Comparison of ENCODE assay signal across 13 mouse cellular contexts in genomic region chr8:119994114-119994513, GRCm38 (mm10). TPM values are rescaled to one million over a fixed set of nuclear protein-coding genes. Genes with fewer than 3 reads are reported as not detected.
DNase-seq lines count a peak whose midpoint lies in the region; ATAC-seq and TF ChIP-seq lines count a peak whose summit lies in the region.
"Had no signal": no experiment of that assay in that cellular context is flagged by ENCODE, and none has a peak within 500 bp of the region (broad histone marks: within the 10 kb centered on the region; RNA-seq: fewer than 3 reads in every experiment).

No protein-coding gene starts in this region.

- 40% methylated on average over 7 of the region's 7 CpGs for WGBS in kidney, postnatal 0 days
- 56% methylated on average over 7 of the region's 7 CpGs for WGBS in embryonic facial prominence, embryonic 11.5 days
- WGBS in limb, embryonic 11.5 days, result 54% methylated on average over 7 of the region's 7 CpGs
- WGBS in neural tube, embryonic 12.5 days, result 68% methylated on average over 7 of the region's 7 CpGs

- no peaks in the 10 kb centered on the region for H3K9me3 ChIP-seq in kidney, postnatal 0 days (replicated peaks; ENCODE audit: low read length)
- no peaks in the 10 kb centered on the region for H3K9me3 ChIP-seq in embryonic facial prominence, embryonic 11.5 days (replicated peaks; ENCODE audit: control insufficient read depth, low read length)
- H3K9me3 ChIP-seq in limb, embryonic 11.5 days (ENCODE audit: control insufficient read depth, low read length), result no peaks in the 10 kb centered on the region
- H3K9me3 ChIP-seq in neural tube, embryonic 12.5 days, result no peaks in the 10 kb centered on the region
- H3K9me3 ChIP-seq: forebrain, embryonic 15.5 days; liver, embryonic 15.5 days; midbrain, embryonic 13.5 days had no signal

- peak overlapping the region; percentile 23; the same call in 1 of the 2 replicates for H3K9ac ChIP-seq in kidney, postnatal 0 days (ENCODE audit: low read depth, low read length)
- H3K9ac ChIP-seq in embryonic facial prominence, embryonic 11.5 days (replicated peaks; ENCODE audit: low read length), result no peak overlapping the region
- no peak overlapping the region for H3K9ac ChIP-seq in limb, embryonic 11.5 days (ENCODE audit: low read length)
- H3K9ac ChIP-seq in neural tube, embryonic 12.5 days, result no peak overlapping the region
- H3K9ac ChIP-seq: forebrain, embryonic 15.5 days; liver, embryonic 15.5 days; midbrain, embryonic 13.5 days had no signal

- ATAC-seq in kidney, postnatal 0 days (replicated peaks; ENCODE audit: low FRiP score, low read depth), result peak; percentile 26; the same call in 1 of the 2 replicates
- 0 out of 2 replicates have a peak, but pooled peaks have one; percentile 12 for ATAC-seq in embryonic facial prominence, embryonic 11.5 days (replicated peaks; ENCODE audit: insufficient number of reproducible peaks, low FRiP score, low TSS enrichment, low read depth)
- peak; percentile 18; the same call in 1 of the 2 replicates for ATAC-seq in limb, embryonic 11.5 days (ENCODE audit: insufficient number of reproducible peaks, low FRiP score, low TSS enrichment, low read depth)
- no peak for ATAC-seq in neural tube, embryonic 12.5 days (ENCODE audit: low FRiP score, low read depth)
- ATAC-seq: forebrain, embryonic 15.5 days; midbrain, embryonic 13.5 days had no signal

- H3K4me2 ChIP-seq in kidney, postnatal 0 days (ENCODE audit: low read length), result peak overlapping the region; percentile 16; the same call in 1 of the 2 replicates
- H3K4me2 ChIP-seq in embryonic facial prominence, embryonic 11.5 days (ENCODE audit: low read depth, low read length), result peak overlapping the region; percentile 4; the same call in 1 of the 2 replicates
- peak overlapping the region; percentile 7; the same call in 1 of the 2 replicates for H3K4me2 ChIP-seq in limb, embryonic 11.5 days (ENCODE audit: low read depth, severe bottlenecking)
- peak overlapping the region; percentile 5; the same call in 1 of the 2 replicates for H3K4me2 ChIP-seq in neural tube, embryonic 12.5 days (replicated peaks)
- H3K4me2 ChIP-seq: forebrain, embryonic 15.5 days; liver, embryonic 15.5 days; midbrain, embryonic 13.5 days had no signal

- no peak overlapping the region for H3K27ac ChIP-seq in kidney, postnatal 0 days
- H3K27ac ChIP-seq in embryonic facial prominence, embryonic 11.5 days (replicated peaks; ENCODE audit: low read depth, low read length), result peak overlapping the region; percentile 24; the same call in 1 of the 2 replicates
- no peak overlapping the region for H3K27ac ChIP-seq in limb, embryonic 11.5 days (replicated peaks; ENCODE audit: low read depth, low read length)
- no peak overlapping the region for H3K27ac ChIP-seq in neural tube, embryonic 12.5 days
- no peak overlapping the region for H3K27ac ChIP-seq in layer of hippocampus, adult 2 months
- H3K27ac ChIP-seq: forebrain, embryonic 15.5 days; liver, embryonic 15.5 days; midbrain, embryonic 13.5 days had no signal

- no peaks in the 10 kb centered on the region for H3K27me3 ChIP-seq in kidney, postnatal 0 days (ENCODE audit: insufficient read depth, low read length)
- H3K27me3 ChIP-seq in embryonic facial prominence, embryonic 11.5 days (ENCODE audit: control insufficient read depth, insufficient read depth, low read length), result peaks cover 2% of the 10 kb centered on the region; the same call in 1 of the 2 replicates
- H3K27me3 ChIP-seq in limb, embryonic 11.5 days (ENCODE audit: control insufficient read depth, insufficient read depth, low read length), result peaks cover 6% of the 10 kb centered on the region; the same call in 1 of the 2 replicates
- peaks cover 35% of the 10 kb centered on the region for H3K27me3 ChIP-seq in neural tube, embryonic 12.5 days (replicated peaks)

- no peaks in the 10 kb centered on the region for H3K36me3 ChIP-seq in kidney, postnatal 0 days (ENCODE audit: insufficient read depth, low read length)
- H3K36me3 ChIP-seq in embryonic facial prominence, embryonic 11.5 days (replicated peaks; ENCODE audit: control insufficient read depth, insufficient read depth, low read depth, low read length), result no peaks in the 10 kb centered on the region
- no peaks in the 10 kb centered on the region for H3K36me3 ChIP-seq in limb, embryonic 11.5 days (ENCODE audit: control insufficient read depth, insufficient read depth, low read length)
- no peaks in the 10 kb centered on the region for H3K36me3 ChIP-seq in neural tube, embryonic 12.5 days
- H3K36me3 ChIP-seq: forebrain, embryonic 15.5 days; liver, embryonic 15.5 days; midbrain, embryonic 13.5 days had no signal

- TF ChIP-seq CTCF in kidney, postnatal 0 days (IDR thresholded peaks at IDR 0.05; ENCODE audit: low read depth), result no peak
- TF ChIP-seq CTCF in layer of hippocampus, adult 2 months (conservative IDR thresholded peaks at IDR 0.05), result no peak

- no peak overlapping the region for H3K4me3 ChIP-seq in kidney, postnatal 0 days (replicated peaks; ENCODE audit: low read depth, low read length)
- H3K4me3 ChIP-seq in embryonic facial prominence, embryonic 11.5 days (ENCODE audit: low read depth, low read length), result no peak overlapping the region
- no peak overlapping the region for H3K4me3 ChIP-seq in limb, embryonic 11.5 days (ENCODE audit: low read depth, low read length)
- no peak overlapping the region for H3K4me3 ChIP-seq in neural tube, embryonic 12.5 days
- H3K4me3 ChIP-seq in layer of hippocampus, adult 2 months, result no peak overlapping the region
- H3K4me3 ChIP-seq: forebrain, embryonic 15.5 days; liver, embryonic 15.5 days; midbrain, embryonic 13.5 days had no signal

- DNase-seq in kidney, postnatal 0 days (ENCODE audit: low spot score), result no peak
- DNase-seq in kidney, adult 11 months, result no peak
- peak; percentile 51 for DNase-seq in embryonic facial prominence, embryonic 11.5 days (ENCODE audit: low spot score)
- DNase-seq in limb, embryonic 11.5 days (ENCODE audit: low spot score), result peak; percentile 40
- no peak for DNase-seq in adrenal gland, postnatal 25 days
- DNase-seq in layer of hippocampus, adult 2 months (ENCODE audit: low spot score in 2 of 2), result no peak
- DNase-seq in left cerebral cortex, adult 18-20 months (ENCODE audit: low spot score in 2 of 2), result no peak
- DNase-seq: cerebellum, adult 11 months; right cerebral cortex, adult 18-20 months had no signal

- peaks cover 17% of the 10 kb centered on the region; the same call in 1 of the 2 replicates for H3K4me1 ChIP-seq in kidney, postnatal 0 days (replicated peaks; ENCODE audit: insufficient read depth, low read length)
- H3K4me1 ChIP-seq in embryonic facial prominence, embryonic 11.5 days (ENCODE audit: control insufficient read depth, insufficient read depth, low read length), result peaks cover 11% of the 10 kb centered on the region
- H3K4me1 ChIP-seq in limb, embryonic 11.5 days (ENCODE audit: control insufficient read depth, insufficient read depth, low read length), result peaks cover 26% of the 10 kb centered on the region
- peaks cover 17% of the 10 kb centered on the region for H3K4me1 ChIP-seq in neural tube, embryonic 12.5 days

RNA-seq across cellular contexts. Expression of gene Crispld2, which starts 1.9 kb away (rescaled TPM):
- polyA plus RNA-seq in kidney, postnatal 0 days (2015; fragmentation: Nextera tagmentation; extraction: Ambion mirVana), result 12.2 and 12.7 TPM in 2 replicates
- 3.0 and 3.6 TPM in 2 replicates for polyA plus RNA-seq in embryonic facial prominence, embryonic 11.5 days (2014; fragmentation: Nextera tagmentation; extraction: Ambion mirVana)
- 2.7 and 3.1 TPM in 2 replicates for polyA plus RNA-seq in limb, embryonic 11.5 days (2014; fragmentation: Nextera tagmentation; extraction: Ambion mirVana)
- polyA plus RNA-seq in neural tube, embryonic 12.5 days (2016; fragmentation: Nextera tagmentation; extraction: Ambion mirVana), result 5.2 and 5.6 TPM in 2 replicates
- total RNA-seq in adrenal gland, postnatal 25 days (2021), result 5.1 and 6.9 TPM in 2 replicates
- total RNA-seq in layer of hippocampus, adult 2 months (2021), result 1 to 10 TPM; 2.0 to 2.5 TPM
- total RNA-seq in left cerebral cortex, adult 18-20 months (2021), result 1 to 10 TPM; 2.1 to 2.7 TPM

Comparison
In these comparisons a context has a peak if more than half of its experiments do, and no peak if none do; other contexts are left out.
1. DNase-seq: peak in embryonic facial prominence, embryonic 11.5 days (single experiment) and limb, embryonic 11.5 days (single experiment); none in kidney, postnatal 0 days (single experiment), kidney, adult 11 months (single experiment), adrenal gland, postnatal 25 days (single experiment), layer of hippocampus, adult 2 months (0 of 2) and left cerebral cortex, adult 18-20 months (0 of 2).
2. Peak in every context shown above with its lines, with median percentiles within 50 percentile points of each other: H3K4me2 ChIP-seq.